Mouse (Mus musculus): ENCODE results near the gene Ssh2.

GRCm38 (mm10) chr11:77499354-77499753 is 283.3 kb downstream of the Ssh2 start:
- TF ChIP-seq CTCF (IDR thresholded peaks at IDR 0.05; ENCODE audit: control insufficient read depth, insufficient read depth, insufficient replicate concordance, low read depth, low read length), result no peak
- no peak for TF ChIP-seq POLR2A (IDR thresholded peaks at IDR 0.05; ENCODE audit: control insufficient read depth, low read depth, low read length)

Measured in testis, adult 2 months (tissue).